Mouse (Mus musculus) neutrophil, adult 5-6 weeks (primary cell): ENCODE results near the gene 6030468B19Rik. TPM values are rescaled to one million over a fixed set of nuclear protein-coding genes. Genes with fewer than 3 reads are reported as not detected.
"Not testable (repeated sequence)": the region's sequence is repeated elsewhere in the genome, so short reads cannot be mapped to it uniquely, and the experiment has no call there.

ENCODE experiments used
- ATAC-seq: fragments of 151-379, 151-347 bp; 2 replicates; pipeline ENCODE4 v1.8.0; 2017; ENCODE audit warnings: mild to moderate bottlenecking, moderate TSS enrichment; ENCODE audit not compliant: insufficient number of reproducible peaks, poor library complexity, low FRiP score, severe bottlenecking; ENCODE audit errors: extremely low read depth
- total RNA-seq: library from RNA; stranded (forward); fragments of 200-1000 nt; gene quantifications from 2 replicates; pipeline ENCODE4 v1.2.3, GENCODE M21; 2017

6030468B19Rik gene
- total RNA-seq, 1 experiment from 2014 or later: 0.58 TPM

DNA sequence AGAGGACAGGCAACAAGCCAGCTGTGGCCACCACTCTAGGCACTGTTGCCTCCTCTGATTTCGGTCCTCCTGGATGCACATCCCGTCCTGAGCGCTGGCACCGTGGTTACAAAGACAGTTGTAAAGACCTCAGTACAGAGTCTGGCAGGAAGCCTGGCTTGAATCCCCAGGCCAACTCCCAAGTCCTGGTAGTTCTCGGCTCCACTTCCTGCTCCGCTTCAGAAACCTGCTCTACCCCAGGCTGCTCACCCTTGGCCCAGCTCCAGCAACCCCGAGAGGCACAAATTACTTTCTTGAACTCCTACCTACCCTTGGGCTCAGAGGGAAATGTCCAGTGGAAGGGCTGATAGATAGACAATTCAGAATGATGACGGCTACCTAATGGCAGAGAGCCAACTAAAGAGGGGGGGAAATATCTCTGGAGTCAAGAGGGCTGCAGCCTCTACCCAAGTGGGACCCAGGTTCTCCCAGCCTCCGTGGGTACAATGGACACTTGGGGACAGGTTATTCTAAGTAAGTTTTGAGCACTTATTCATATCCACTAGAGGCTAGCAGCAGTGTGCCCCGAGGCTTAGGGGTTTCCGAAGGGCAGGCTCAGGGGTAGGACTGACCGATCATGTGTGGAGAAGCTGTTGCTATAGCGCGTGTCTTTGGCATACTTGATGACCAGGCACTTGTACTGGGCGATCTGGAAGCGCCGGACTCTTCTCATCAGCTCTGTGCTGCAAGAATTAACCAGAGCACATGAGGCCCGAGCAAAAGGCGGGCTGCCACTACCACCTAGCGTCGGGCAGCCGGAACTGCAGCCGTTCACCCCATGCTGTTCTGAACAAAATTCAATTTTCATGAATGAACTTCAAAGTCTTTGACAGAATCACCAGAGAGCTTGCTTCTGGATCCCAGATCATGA, 26.9 kb downstream of the 6030468B19Rik start:
- peak; percentile 75 for ATAC-seq

DNA sequence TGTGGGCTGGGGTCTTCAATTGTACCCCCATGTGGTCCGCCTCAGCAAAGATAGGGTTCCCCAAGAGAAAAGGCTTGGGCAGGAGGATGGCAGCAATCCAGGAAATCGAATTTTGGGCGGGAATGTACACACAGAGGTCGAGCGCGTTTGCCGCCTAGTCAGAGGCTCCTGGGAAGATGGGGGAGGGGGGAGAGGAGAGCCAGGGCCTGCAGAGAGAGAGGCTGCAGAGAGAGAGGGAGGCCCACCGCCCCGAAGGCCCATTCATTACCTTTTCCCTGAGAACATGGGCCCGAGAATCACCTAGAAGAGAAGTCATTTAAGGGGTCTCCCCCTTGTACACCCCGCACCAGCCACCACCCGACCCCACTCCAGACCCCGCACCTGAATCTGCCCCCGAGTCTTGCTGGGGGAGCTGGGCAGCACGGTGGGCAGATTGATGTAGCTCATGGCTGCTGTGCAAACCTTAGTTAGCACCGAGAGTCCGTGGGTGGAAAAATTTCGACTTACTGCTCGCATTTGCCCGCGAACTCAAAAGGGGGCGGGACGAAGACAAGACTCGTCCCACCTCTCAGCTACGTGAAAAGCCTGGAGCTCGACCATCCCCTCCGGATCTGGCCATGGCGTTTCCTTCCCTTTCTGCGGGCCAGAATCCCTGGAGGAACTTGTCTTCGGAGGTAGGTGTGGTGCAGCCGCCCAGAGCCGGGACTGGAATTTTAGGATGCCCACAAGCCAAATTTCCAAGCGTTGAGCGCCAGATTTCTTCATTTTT, 28.1 kb downstream of the 6030468B19Rik start, which contains the start of the genes Afmid and Tk1:
Gene Afmid, plus strand, starts transcription at position 592 of the 769 bp plus-strand sequence.
Gene Tk1, minus strand, starts transcription at position 760 of the 769 bp plus-strand sequence.
- no peak for ATAC-seq

DNA sequence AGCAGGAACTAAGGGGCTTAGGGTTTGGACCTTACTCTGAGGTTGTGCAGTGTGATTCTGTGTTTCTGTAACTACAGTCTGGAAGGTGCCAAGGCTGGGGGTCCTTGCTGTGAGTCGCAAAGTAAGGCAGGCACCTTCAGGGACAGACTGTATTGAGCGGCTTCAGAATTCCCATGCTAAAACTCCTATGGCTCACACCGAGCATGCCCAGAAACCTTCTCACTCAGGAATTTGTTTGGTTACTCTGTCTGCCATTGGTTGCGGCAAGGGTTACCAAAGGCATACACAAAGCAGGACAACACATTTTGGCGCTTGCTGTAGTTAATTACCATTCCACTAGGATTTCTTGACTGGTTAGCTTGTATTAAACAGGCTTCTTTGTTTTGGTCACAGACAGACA, 28.7 kb downstream of the 6030468B19Rik start:
- no peak for ATAC-seq

DNA sequence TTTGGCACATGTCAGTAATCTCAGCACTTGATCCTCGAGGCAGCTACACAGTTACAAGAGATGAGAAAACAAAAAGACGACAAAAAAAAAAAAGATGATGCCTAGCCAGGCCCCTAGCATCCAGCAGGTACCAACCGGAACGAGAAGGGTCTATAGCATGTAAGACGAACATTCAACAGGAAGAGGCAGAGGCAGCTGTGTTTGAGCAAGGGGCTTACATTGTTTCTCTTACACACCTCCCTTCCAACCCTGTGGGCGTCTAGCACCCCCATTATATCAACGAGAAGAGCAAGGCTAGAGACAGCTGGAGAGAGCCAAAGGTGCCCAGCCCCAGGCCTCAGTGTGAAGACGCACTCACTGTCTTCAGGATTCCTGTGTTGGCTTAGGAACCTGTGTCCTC, 29.5 kb downstream of the 6030468B19Rik start:
- ATAC-seq: no peak

DNA sequence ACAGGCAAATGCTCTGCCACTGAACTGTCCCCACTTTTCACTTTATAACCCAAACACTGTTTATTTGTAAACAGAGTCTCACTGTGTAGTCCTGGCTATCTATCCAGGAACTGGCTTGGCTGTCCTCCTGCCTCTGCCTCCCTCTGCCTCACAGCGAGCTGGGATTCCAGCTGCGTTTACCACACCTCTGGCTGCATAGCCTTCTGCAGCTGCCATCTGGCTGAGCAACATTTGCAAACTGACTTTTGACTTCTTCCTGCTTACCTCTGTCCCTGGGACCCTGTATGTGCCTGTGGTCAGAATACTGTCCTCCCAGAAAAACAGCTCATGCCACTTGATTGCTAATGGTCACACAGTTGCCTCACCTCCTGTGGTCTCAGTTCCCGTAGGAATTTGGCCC, 29.9 kb downstream of the 6030468B19Rik start:
- no peak for ATAC-seq

DNA sequence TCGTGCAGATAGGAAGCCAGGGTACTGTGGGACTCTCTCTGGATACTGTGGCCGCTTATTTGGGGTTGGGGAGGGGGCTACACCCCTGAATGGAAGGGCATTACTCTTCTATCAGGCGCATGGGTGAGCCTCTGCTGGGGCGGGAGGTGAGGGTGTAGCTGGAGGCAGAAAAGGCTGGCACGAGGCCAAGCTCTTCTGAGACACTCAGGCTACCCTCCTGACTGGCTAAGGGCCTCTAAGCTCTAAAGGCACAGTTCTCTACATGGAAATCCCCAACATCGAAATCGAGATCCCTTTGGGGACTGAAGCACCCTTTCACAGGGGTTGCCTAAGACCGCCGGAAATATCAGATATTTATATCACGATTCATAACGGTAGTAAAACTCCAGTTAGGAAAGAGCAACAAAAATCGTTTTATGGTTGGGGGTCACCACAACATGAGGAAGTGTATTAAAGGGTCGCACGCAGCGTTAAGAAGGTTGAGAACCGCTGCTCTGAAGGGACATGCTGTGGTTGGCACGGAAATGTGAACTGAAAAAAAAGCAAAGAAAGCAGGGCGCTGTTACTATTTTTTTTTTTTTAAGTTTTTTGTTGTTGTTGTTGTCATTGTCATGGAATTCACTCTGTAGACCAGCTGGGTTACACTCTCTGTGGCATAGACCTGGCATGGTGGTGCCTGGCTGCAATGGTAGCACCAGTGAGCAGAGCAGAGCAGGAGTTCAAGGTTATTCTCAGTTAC, 30.9 kb downstream of the 6030468B19Rik start:
- peak; percentile 23 for ATAC-seq

DNA sequence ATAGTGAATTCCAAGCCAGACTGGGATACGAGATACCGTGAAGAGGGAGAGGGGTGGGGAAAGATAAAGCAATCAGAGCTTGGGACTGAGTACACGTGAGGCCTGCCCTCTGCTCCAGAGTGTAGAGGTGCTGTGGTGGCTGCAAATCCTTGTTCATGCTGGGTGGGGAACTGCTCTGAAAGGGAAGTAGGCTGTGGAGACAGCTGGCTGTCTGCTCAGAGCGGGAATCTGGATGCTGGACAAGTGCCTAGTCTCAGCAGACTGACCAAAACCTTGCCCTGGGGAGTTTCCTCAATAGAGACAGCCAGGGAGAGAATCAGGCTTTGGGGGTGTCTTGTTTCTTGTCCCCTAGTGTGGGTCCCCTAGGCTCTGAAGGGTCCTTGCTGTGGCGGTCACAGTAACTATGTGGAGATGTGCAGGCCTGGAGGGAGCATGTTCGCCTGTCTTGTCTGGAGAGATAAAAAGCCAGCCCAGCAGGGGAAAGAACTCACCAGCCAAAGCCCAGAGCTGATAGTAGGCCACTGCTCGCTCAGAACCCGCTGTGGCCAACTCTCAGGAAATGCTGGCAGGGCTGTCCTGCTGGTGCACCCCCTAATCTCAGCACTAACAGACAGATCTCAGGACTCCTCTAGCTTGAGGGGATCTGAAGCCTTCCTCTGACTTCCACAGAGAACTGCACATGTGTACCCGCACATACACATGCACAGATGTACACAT, 31.6 kb downstream of the 6030468B19Rik start:
- no peak for ATAC-seq

DNA sequence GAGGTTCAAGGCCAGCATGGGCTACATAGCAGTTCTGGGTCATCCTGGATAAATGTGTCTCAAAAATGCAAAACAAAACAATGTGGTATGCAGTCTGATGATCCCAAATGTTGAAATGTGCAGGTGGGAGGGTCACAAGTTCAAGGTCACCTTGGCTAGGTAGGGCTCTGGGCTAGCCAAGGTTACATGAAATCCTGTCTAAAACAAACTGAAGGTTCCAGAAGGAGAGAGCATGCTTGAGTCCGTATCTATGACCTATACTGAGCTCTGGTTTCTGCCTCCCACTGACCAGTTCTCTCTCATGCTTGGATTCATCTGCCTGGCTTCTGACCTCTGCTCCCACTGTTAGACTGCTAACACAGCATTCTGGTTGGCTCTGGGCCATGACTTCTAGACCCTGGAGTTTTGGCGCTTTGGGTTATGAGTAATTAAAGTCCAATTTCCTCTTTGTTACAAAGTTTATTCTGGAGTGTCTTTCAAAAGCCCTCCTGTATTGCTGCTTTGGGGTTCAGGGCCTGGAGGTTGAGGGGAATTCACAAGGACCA, 32.3 kb downstream of the 6030468B19Rik start:
- no peak for ATAC-seq

DNA sequence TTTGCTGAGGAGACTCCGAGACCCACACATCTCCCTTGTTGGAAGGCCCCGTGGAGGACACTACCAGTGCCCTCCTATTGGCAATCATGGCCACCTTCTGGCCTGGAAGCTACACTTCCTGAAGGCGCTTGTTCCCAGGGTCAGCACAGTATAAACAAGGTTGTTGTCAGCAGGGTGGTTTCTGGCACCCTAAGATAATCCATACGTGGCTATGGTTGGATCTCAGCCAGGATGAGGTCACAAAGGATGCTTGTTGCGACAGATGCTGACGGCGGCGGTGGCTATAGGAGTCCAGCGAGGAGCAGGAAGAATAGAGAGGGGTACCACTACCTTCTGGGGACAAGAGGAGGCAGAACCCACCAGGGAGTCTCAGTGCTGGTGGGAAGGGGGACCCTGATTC, 32.9 kb downstream of the 6030468B19Rik start:
- ATAC-seq: no peak

DNA sequence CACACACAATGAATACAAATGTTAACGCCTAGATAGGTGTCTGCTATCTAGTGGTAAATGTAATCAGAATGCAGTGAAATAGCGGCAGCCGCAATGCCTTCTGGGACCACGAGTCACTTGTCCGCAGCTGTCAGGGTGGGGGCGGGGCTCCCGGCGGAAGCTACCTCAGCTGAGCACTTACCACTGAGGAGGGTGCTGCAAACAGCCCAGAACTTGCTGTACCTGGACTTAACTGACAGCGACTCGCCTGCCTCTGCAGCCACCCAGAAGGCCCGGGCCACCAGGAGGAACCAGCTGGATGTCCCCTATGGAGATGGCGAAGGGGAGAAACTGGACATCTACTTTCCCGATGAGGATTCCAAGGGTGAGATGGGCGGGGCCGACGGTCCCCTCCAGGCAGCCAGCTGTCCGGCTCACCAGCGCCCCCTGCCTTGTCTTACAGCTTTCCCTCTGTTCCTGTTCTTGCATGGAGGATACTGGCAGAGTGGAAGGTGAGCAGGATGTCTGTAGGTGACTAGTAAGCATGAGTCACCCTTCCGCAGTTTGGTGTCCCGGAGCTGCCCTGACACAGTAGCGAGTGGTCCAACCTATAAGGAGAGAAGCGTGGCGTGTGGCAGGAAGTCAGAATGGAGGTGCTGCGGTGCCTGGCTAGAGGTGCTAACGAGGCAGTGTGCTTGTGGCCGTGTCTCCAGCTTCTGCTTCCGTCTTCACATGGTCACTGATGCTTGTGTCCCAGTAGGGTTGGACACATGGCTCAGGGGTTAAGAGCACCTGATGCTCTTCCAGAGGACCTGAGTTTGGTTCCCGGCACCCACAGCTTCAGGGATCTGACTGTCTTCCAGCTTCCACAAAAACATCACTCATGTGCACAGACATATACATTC, 34.9 kb downstream of the 6030468B19Rik start:
- peak; percentile 78 for ATAC-seq

DNA sequence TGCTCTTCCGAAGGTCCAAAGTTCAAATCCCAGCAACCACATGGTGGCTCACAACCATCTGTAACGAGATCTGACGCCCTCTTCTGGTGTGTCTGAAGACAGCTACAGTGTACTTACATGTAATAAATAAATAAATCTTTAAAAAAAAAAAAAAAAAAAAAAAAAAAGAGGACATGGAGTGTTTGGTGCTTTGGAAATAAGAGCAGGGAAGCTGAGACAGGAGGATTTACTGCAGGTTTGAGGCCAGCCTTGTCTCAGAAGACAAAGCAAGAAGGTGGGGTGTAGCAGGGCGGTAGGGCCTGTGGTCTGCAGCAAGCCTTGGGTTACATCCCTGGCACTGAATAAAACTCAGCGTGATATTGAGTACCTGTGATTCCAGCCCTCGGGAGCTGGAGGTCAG, 36.0 kb downstream of the 6030468B19Rik start:
- not testable (repeated sequence) for ATAC-seq

DNA sequence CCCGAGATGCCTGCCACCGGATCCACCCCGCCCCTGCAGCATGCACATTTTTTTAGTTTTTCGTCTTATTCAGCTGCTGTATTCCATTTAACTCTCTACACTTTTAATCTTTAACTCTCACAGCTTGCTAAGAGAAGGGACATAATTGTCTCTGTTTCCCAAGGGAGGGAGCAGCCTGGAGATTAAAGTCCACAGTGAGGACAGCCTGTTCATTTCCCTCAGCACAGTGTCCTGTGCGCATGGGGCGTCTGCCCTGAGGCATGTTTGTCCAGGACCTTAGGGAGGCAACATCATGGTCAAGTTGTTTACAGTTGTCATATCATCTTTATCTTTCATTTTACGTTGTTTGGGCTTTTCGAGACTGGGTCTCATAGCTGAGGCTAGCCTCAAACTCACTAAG, 36.6 kb downstream of the 6030468B19Rik start:
- no peak for ATAC-seq

DNA sequence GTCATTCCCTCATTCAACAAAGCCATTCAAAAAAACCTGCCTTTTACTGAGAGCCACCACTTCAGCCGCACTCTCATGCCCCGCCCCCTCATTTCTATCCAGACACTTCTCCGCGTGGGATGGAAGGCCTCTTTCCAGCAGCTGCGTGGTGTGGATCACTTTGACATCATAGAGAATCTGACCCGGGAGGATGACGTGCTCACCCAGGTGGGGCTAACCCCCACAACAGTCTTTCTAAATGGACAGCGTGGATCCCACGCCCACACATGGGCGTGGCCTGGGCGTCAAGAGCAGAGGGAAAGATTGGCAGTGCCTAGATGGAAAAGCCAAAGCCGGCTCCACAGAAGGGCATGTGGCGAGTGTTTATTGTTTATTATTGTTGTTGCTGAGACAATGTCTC, 38.8 kb downstream of the 6030468B19Rik start:
- ATAC-seq: no peak

DNA sequence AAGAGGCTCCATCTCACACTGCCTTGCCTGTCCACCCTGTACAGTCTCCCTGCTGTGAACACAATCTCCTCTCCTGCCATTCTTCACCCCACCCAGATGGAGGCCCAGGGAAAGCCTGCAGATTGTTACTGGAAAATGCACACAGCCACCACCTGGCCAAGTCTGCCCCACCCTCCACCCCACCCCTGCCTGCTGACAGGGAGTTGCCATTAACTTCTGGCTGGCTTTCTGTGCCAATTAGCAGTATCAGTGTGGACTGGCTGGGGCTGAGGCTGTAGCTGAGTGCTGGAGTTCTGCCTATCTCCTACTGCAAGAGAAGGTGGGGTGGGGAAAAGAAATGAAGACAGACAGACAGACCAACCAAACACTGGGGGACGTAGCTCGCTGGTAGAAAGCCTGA, 41.1 kb downstream of the 6030468B19Rik start:
- ATAC-seq: no peak

DNA sequence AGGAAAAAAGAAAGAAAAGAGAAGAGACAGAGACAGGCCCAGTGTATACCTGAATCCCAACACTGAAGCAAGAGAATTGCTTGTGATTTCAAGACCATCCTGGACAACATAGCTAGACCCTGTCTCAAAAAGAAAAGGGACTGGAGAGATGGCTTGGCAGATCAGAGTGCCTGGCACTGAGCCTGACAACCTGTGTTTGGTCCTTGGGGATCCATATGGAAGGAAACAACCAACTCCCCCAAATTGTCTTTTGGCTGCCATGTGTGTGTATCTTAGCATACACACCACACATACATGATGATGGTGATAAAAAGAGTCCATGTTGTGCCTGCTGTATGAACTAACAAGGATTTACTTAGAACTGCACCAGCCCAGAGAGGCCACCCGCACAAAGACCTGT, 41.6 kb downstream of the 6030468B19Rik start:
- no peak for ATAC-seq

DNA sequence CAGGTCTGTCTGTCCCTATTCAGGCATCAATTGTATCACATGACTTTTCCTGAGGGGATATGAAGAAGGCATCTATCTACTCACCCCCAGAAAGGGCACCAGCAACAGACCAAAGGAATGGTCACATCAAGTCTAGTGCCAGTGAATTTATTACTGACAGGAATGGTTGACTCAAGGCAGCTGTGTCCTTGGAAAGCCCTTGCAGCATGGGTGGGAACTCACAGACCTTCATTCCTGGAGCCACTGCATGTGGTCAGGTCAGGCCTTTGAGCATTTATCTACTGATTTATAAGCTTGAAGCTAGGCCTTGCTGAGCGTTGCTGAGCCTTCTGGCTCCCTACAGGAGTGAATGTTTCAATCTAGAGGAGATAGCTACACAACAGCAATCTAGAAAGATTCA, 43.5 kb downstream of the 6030468B19Rik start:
- ATAC-seq: no peak

DNA sequence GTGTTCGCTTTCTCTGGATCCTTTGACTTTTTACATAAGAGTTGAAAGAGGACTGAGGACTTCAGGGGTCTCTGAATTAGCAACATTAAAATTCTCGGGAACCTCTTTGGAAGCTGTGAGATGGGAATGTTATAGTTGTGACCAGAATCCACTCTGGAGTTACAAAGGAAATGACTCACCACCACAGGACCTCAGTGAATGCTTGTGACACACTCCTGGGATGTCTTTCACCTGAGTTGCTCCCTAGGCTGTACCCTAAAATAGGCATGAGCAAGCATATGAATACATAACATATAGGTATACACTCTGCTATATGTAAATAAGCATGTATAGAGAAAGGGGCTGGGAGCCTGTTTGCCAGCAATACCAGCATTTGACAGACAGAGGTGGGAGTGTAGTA, 46.0 kb downstream of the 6030468B19Rik start:
- ATAC-seq: no peak
